Mouse (Mus musculus): ENCODE measurements around the gene Stk4.

DNA sequence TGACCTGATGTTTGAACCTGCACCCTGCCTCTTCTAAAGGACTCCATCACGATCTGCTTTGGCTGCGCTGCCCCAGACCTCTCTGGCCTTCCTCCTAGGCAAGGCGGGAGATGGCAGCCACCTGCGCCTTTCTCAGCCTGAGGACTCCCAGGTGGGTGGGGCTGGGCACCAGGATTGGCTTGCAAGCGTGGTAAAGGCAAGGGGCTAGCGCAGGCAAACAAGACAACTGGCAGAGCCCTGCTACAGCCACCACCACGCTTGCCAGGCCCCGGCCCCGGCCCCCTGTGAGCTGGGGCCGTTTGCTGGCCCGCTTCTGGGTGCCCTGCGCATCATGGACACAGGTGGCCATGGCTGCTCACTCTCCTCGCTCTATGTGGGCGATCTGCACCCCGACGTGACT, 45.0 kb upstream of the Stk4 start, which contains the start of gene Pabpc1l:
- TF ChIP-seq ETS1 (conservative IDR thresholded peaks at IDR 0.05; ENCODE audit: low read depth, low read length) (no peak), EP300 (IDR thresholded peaks at IDR 0.05; ENCODE audit: low read length) (no peak), NRF1 (IDR thresholded peaks at IDR 0.05; ENCODE audit: low read depth, low read length) (no peak), CTCF (conservative IDR thresholded peaks at IDR 0.05 in 1 of 2, IDR thresholded peaks at IDR 0.05 in 1 of 2; ENCODE audit: low read depth in 2 of 2, low read length in 2 of 2) (no peak), MAFK (IDR thresholded peaks at IDR 0.05; ENCODE audit: insufficient replicate concordance, low read length) (no peak), POLR2AphosphoS2 (IDR thresholded peaks at IDR 0.05; ENCODE audit: low read depth, low read length) (no peak), POLR2A (IDR thresholded peaks at IDR 0.05; ENCODE audit: low read depth, low read length) (no peak)
